Mouse (Mus musculus): ENCODE results near the gene Gm11562.
A peak's percentile ranks its signal among the peaks of the same experiment; 100 is the strongest.

DNA sequence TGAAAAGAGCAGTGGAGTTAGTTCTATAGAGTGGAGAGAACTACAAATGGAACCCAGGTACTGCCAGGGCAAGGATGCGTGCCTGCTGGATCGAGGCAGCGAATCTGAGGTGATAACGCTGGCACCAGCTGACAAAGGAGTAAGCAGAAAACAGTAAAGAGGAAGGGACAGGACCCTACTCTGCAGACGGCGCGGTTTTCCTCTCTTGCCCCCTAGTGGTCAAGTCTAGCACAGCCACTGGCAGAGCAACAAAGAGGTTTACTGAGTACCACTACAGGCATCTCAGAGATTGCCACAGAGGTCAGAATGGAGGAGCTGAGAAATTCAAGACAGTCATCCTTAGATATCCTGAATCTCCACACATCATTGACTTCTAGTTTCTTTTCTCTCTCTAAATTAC, 46.1 kb downstream of the Gm11562 start:
- TF ChIP-seq CTCF (conservative IDR thresholded peaks at IDR 0.05; ENCODE audit: low read length): peak; percentile 87
- no peak for TF ChIP-seq POU5F1 (IDR thresholded peaks at IDR 0.05; ENCODE audit: borderline replicate concordance, low read length)
- no peak for TF ChIP-seq NANOG (IDR thresholded peaks at IDR 0.05; ENCODE audit: borderline replicate concordance, low read length)
